Mouse (Mus musculus): ENCODE results near the gene Grhl3.

The Grhl3 gene

GRCm38 (mm10) chr4:135493691-135494520 lies 79.5 kb downstream of the Grhl3 start:
- peak; percentile 41 for DNase-seq (ENCODE audit: low read depth, low spot score)

GRCm38 (mm10) chr4:135493271-135493670 lies 80.2 kb downstream of the Grhl3 start:
- DNase-seq (ENCODE audit: low read depth, low spot score): no peak

Data from c-Kit-negative CD71-positive TER-119-positive erythroid progenitor cells, embryonic 14.5 days (primary cell).